Mouse (Mus musculus) A20 (cell line): Measurements from ENCODE around the gene Olfr1014.

Experiments used
- DNase-seq: peaks from one replicate; pipeline ENCODE4 v3.0.0-alpha.2; 2011; ENCODE audit warnings: low read depth, low spot score

The Olfr1014 gene

DNA sequence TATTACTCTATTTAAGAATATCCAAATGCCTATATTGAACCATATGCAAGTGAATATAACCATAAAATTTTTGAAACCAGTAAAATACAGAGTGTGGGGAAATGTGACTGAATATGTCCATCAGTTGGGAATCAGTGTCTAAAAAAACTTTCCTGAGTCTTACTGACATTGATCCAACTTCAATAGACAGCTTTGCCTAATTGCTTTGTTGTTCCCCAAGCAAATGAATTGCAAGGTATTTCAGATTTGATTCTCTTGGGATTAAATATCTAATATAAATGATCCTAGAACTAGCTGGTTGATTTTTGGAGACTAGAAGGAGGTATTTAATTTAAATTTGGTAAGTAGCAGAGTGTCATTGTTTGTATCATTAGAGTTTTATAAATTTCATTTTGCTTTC lies at the start of gene Olfr1014:
Gene Olfr1014, plus strand, starts transcription at position 301 of the 400 bp plus-strand sequence.
- DNase-seq, result no peak

DNA sequence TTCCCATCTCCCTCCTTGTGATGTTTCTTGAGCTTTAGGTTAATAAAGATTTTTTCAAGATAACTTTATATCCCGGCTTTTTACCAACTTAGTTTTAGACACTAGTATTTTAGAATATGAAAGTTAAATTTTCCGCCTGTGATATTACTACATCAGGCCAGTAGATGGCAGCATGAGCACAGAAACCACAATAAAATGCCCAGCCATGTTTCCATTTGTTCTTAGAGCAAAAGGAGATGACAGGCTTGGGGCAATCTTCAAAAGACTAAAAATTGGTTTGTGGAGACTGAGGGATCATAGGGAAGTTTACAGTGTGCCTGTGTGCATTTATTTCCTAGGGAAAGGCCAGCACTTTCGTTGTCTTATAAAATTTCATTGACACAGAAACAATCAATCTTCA lies 46.7 kb upstream of the Olfr1014 start:
- DNase-seq, result peak; percentile 4

DNA sequence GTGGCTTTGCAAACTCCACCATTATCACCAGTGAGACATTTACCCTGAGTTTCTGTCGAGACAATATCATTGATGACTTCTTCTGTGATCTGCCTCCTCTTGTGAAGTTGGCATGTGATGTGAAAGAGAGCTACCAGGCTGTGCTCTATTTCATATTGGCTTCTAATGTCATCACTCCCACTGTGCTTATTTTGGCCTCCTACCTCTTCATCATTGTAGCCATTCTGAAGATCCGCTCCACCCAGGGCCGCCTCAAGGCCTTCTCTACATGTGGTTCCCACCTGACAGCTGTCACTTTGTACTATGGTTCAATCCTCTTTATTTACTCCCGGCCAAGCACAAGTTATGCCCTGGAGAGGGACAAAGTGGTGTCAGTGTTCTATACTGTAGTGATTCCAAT lies 18.7 kb upstream of the Olfr1014 start:
- no peak for DNase-seq

DNA sequence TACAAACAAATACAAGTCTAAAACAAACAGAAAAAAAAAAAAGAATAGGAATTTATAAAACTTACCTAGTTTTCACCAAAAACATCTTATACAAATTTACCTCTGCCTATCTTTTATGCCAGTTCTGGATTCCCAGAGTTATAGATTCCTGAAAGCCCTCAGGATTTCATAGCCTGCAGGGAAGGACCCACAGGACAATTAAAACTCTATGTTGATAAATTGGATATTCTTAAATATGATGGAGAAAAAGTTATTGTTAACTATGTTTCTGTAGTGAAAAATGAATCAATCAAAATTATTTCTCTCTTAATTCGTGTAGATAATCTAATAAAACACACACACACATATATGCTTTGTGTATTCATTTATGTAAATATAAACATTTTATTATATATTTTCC lies 9.8 kb upstream of the Olfr1014 start, which contains the start of gene Olfr1012:
Gene Olfr1012, minus strand, starts transcription at position 101 of the 400 bp plus-strand sequence.
- DNase-seq, result no peak

DNA sequence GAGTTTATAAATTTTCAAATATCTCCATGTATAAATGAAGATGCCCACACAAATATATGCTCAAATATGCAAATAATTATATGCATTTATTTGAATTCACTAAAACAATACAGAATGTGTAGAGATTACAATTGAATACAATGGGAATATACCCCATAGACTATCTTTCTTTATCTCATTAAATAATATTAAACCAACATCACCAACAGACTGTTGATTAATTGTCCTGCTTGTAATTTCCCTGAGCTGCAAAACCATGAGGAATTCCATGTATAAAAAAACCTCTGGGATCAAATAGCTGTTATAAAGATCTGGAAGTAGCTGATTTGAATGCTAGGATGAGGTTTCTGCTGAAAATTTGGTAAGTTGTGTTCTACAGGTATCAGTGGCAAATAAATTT lies 5.7 kb upstream of the Olfr1014 start, which contains the start of gene Olfr1013:
Gene Olfr1013, plus strand, starts transcription at position 301 of the 400 bp plus-strand sequence.
- no peak for DNase-seq

DNA sequence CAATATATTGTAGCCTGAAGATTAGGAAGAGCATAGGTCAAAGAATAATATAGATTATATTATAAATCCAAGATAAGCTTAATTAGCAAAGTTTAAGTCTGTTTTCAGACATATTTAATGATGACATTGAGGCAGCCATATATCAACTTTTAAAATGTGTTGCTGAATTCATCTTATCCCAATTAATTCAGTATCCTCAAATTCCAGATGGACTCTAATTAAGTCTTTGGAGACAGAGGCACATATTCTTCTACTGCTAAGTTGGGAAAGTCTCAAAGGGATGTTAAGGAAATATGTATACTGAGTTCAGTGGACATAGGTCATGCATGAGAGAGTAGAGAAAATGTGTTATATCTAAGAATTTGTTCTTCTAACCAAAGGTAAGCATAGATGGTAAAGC lies 9.2 kb downstream of the Olfr1014 start, which contains the start of gene Olfr1015:
Gene Olfr1015, plus strand, starts transcription at position 301 of the 400 bp plus-strand sequence.
- DNase-seq, result no peak

DNA sequence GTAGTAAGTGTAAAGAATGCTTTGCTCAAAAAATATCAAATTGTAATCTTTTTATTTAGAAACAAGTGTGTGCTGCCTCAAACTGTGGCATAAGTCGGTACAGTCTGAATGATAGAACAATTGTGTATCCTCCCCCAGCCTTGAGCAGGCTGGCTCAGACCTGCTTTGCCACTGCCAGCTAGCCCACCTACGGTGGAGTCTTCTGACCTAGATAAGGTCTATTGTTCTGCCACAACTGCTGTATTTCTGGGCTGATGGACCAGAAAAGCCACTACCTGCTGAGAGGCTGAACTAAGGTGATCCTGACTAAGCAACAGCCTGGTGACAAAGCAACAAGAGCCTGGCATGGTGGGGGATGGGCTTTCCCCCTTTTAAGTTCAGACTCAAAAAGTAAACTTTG lies 19.8 kb downstream of the Olfr1014 start:
- no peak for DNase-seq

DNA sequence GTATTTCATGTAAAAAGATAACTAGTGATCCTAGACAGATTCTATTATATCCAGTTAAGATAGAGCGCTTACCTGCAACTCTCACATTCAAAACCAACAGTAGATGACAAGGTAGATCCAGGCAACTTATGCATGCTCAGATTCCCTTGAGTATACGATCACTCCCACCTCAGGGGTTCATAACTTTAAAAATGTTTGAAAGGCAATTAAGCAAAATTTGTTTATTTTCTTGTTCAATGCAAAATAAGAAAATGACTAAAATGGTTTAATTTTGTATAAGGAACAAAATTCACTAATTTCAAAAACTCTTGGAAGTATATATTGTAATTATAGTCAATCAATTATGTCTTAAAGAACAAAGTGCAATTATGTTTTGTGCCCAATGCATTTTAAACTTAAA lies 29.9 kb downstream of the Olfr1014 start, which contains the start of gene Olfr1016:
Gene Olfr1016, minus strand, starts transcription at position 101 of the 400 bp plus-strand sequence.
- no peak for DNase-seq

DNA sequence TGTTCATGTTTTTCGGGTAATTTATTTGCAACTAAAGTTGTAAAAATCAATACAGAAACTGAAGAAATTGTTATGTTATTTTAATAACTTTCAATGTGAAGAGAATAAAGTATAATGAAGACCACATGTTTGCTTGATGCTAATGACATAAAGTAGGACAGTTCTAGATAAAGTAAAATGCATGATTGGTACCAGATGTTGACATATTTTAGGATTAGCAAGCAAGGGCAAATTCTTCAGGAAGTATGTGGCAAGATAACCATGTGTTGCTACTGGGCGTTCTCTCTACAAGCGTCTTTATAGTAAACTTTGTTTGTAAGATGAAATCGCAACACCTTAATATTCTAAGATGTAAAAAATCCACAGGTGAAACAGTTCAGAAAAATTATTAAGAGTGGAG lies 32.0 kb downstream of the Olfr1014 start:
- no peak for DNase-seq

DNA sequence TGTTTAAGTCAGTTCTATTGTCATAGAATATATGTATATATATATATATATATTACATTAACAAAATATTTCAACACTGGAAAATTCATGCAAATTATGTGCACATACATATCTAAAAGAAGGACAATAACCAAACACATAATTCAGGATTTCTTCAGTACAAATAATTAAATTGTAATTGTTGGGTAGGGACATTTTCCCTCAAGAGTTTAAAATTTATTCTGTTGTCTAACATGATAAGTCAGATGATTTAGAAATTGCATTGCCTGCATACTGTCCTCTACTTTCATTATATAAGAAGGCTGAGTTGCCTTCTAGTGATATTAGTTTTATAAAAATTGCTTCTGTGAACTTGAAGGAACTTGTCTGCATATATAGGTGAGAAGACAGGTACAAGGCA lies 45.7 kb downstream of the Olfr1014 start, which contains the start of gene Olfr1018:
Gene Olfr1018, plus strand, starts transcription at position 301 of the 400 bp plus-strand sequence.
- DNase-seq, result no peak
